In the genomic region with DNA sequence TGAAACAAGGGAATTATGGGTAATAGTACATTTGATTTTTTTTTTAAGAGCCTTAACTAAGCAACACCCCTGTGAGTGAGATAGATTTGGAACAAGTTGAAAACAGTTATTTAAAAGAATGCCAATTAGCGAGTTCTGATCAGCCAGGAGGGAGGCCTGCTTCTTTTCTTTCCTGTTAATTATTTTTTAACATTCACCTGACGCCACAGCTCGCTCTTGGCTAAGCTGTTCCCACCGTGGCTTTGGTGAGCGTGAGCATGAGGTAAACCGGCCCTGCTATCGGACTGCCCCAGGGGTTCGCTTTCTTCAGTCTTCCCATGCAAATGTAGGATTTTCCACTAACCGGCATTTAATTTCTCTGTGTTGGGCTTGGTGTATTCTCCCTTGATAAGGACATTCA, we compare ENCODE assay signal across 17 mouse cellular contexts.
DNase-seq lines count a peak whose midpoint lies in the region; ATAC-seq and TF ChIP-seq lines count a peak whose summit lies in the region.
"Had no signal": no experiment of that assay in that cellular context is flagged by ENCODE, and none has a peak within 500 bp of the region (broad histone marks: within the 10 kb centered on the region; RNA-seq: fewer than 3 reads in every experiment).

No protein-coding gene starts in this region.

- no peak overlapping the region for H3K9ac ChIP-seq in forebrain, embryonic 15.5 days (replicated peaks)
- no peak overlapping the region for H3K9ac ChIP-seq in forebrain, embryonic 16.5 days (replicated peaks; ENCODE audit: low read depth, low read length)
- no peak overlapping the region for H3K9ac ChIP-seq in kidney, embryonic 14.5 days (ENCODE audit: low read depth, low read length)
- H3K9ac ChIP-seq: embryonic facial prominence, embryonic 12.5 days; heart, embryonic 13.5 days; hindbrain, embryonic 15.5 days had no signal

- DNase-seq in kidney, adult 9 months: peak; percentile 31
- peak; percentile 75 for DNase-seq in brain, embryonic 14.5 days (ENCODE audit: low read depth)
- peak; percentile 6 to 56 for DNase-seq in kidney, postnatal 25 days
- no peak for DNase-seq in adrenal gland, adult 8-10 months
- DNase-seq: adrenal gland, adult 2 months; cerebellum, adult 11-12 months; cerebellum, adult 9-10 months; cerebellum, postnatal 25 days; gastrocnemius, postnatal 36 days; heart, adult 11 months; heart, postnatal 36 days had no signal

- no peak for TF ChIP-seq POLR2A in brain, embryonic 14.5 days (IDR thresholded peaks at IDR 0.05; ENCODE audit: borderline replicate concordance, extremely low read depth, insufficient read depth, insufficient read length, poor library complexity, severe bottlenecking)

- H3K27me3 ChIP-seq in forebrain, embryonic 15.5 days: no peaks in the 10 kb centered on the region
- H3K27me3 ChIP-seq in forebrain, embryonic 16.5 days (replicated peaks; ENCODE audit: control insufficient read depth, insufficient read depth, low read length): no peaks in the 10 kb centered on the region
- no peaks in the 10 kb centered on the region for H3K27me3 ChIP-seq in kidney, embryonic 14.5 days (ENCODE audit: control insufficient read depth, insufficient read depth, low read length)
- H3K27me3 ChIP-seq: embryonic facial prominence, embryonic 12.5 days; hindbrain, embryonic 15.5 days had no signal

- no peak overlapping the region for H3K4me3 ChIP-seq in forebrain, embryonic 15.5 days
- no peak overlapping the region for H3K4me3 ChIP-seq in forebrain, embryonic 16.5 days (replicated peaks; ENCODE audit: low read length)
- H3K4me3 ChIP-seq in kidney, embryonic 14.5 days (ENCODE audit: low read length): no peak overlapping the region
- H3K4me3 ChIP-seq: embryonic facial prominence, embryonic 12.5 days; heart, embryonic 13.5 days; hindbrain, embryonic 15.5 days had no signal

- 32% methylated on average over 9 of the region's 9 CpGs for WGBS in forebrain, embryonic 15.5 days
- WGBS in forebrain, embryonic 16.5 days: 35% methylated on average over 9 of the region's 9 CpGs
- 87% methylated on average over 9 of the region's 9 CpGs for WGBS in kidney, embryonic 14.5 days

- ATAC-seq in forebrain, embryonic 15.5 days (replicated peaks): no peak
- no peak for ATAC-seq in forebrain, embryonic 16.5 days
- no peak for ATAC-seq in kidney, embryonic 14.5 days (ENCODE audit: low FRiP score, low TSS enrichment)

- H3K4me1 ChIP-seq in forebrain, embryonic 15.5 days: peaks cover 4% of the 10 kb centered on the region
- peaks cover 6% of the 10 kb centered on the region for H3K4me1 ChIP-seq in forebrain, embryonic 16.5 days (replicated peaks; ENCODE audit: control insufficient read depth, insufficient read depth, low read length)
- no peaks in the 10 kb centered on the region for H3K4me1 ChIP-seq in kidney, embryonic 14.5 days (ENCODE audit: control insufficient read depth, insufficient read depth, low read length)
- H3K4me1 ChIP-seq: embryonic facial prominence, embryonic 12.5 days; heart, embryonic 13.5 days had no signal

- no peaks in the 10 kb centered on the region for H3K9me3 ChIP-seq in forebrain, embryonic 15.5 days
- H3K9me3 ChIP-seq in forebrain, embryonic 16.5 days (ENCODE audit: control insufficient read depth, low read length): no peaks in the 10 kb centered on the region
- H3K9me3 ChIP-seq in kidney, embryonic 14.5 days (ENCODE audit: control insufficient read depth, low read length): no peaks in the 10 kb centered on the region
- H3K9me3 ChIP-seq: embryonic facial prominence, embryonic 12.5 days; heart, embryonic 13.5 days; hindbrain, embryonic 15.5 days had no signal

- peak overlapping the region; percentile 11; the same call in 1 of the 2 replicates for H3K27ac ChIP-seq in forebrain, embryonic 15.5 days (replicated peaks)
- no peak overlapping the region for H3K27ac ChIP-seq in forebrain, embryonic 16.5 days (ENCODE audit: low read length)
- H3K27ac ChIP-seq in kidney, embryonic 14.5 days (ENCODE audit: low read depth, low read length): no peak overlapping the region
- H3K27ac ChIP-seq: embryonic facial prominence, embryonic 12.5 days; heart, embryonic 13.5 days; hindbrain, embryonic 15.5 days had no signal

- no peak overlapping the region for H3K4me2 ChIP-seq in forebrain, embryonic 15.5 days (replicated peaks)
- H3K4me2 ChIP-seq in forebrain, embryonic 16.5 days (ENCODE audit: low read length): no peak overlapping the region
- no peak overlapping the region for H3K4me2 ChIP-seq in kidney, embryonic 14.5 days (replicated peaks; ENCODE audit: low read depth, low read length)
- H3K4me2 ChIP-seq: embryonic facial prominence, embryonic 12.5 days; heart, embryonic 13.5 days; hindbrain, embryonic 15.5 days had no signal

- TF ChIP-seq CTCF in brain, embryonic 14.5 days (IDR thresholded peaks at IDR 0.05; ENCODE audit: borderline replicate concordance, extremely low read depth, insufficient read depth, insufficient read length): no peak

- peaks cover 7% of the 10 kb centered on the region; the same call in 1 of the 2 replicates for H3K36me3 ChIP-seq in forebrain, embryonic 15.5 days
- 0 out of 2 replicates have a peak, but pooled peaks cover 3% of the 10 kb centered on the region for H3K36me3 ChIP-seq in forebrain, embryonic 16.5 days (ENCODE audit: control insufficient read depth, insufficient read depth)
- H3K36me3 ChIP-seq in kidney, embryonic 14.5 days (ENCODE audit: control insufficient read depth, insufficient read depth, low read length): 0 out of 2 replicates have a peak, but pooled peaks cover 2% of the 10 kb centered on the region
